Mouse (Mus musculus) neural tube, embryonic 15.5 days (tissue): ENCODE results near the gene Tcf15. TPM values are rescaled to one million over a fixed set of nuclear protein-coding genes. Genes with fewer than 3 reads are reported as not detected.

Source experiments
- ATAC-seq: fragments of 200-750 bp; cut with Nextera tagmentation; 2 replicates; pipeline ENCODE4 v1.8.0; 2017; ENCODE audit warnings: mild to moderate bottlenecking, moderate TSS enrichment, moderate library complexity; ENCODE audit not compliant: low FRiP score
- H3K27ac ChIP-seq: fragments of 300-500 bp; sonication (generic); replicated peaks from 2 replicates; pipeline ENCODE4 v1.5.1; 2015; ENCODE audit warnings: mild to moderate bottlenecking, inconsistent platforms
- H3K27me3 ChIP-seq: fragments of 300-500 bp; sonication (generic); replicated peaks from 2 replicates; pipeline ENCODE4 v1.6.1; 2015; ENCODE audit warnings: inconsistent platforms
- H3K36me3 ChIP-seq: fragments of 300-500 bp; sonication (generic); 2 replicates; pipeline ENCODE4 v1.6.1; 2015; ENCODE audit warnings: inconsistent platforms
- H3K4me1 ChIP-seq: fragments of 300-500 bp; sonication (generic); 2 replicates; pipeline ENCODE4 v1.6.1; 2015; ENCODE audit warnings: inconsistent platforms
- H3K4me2 ChIP-seq: fragments of 300-500 bp; sonication (generic); 2 replicates; pipeline ENCODE4 v1.6.1; 2015; ENCODE audit warnings: inconsistent platforms, mild to moderate bottlenecking, moderate library complexity
- H3K4me3 ChIP-seq: fragments of 300-500 bp; sonication (generic); replicated peaks from 2 replicates; pipeline ENCODE4 v1.5.1; 2015; ENCODE audit warnings: mild to moderate bottlenecking, inconsistent platforms
- H3K9ac ChIP-seq: fragments of 300-500 bp; sonication (generic); replicated peaks from 2 replicates; pipeline ENCODE4 v1.6.1; 2015; ENCODE audit warnings: mild to moderate bottlenecking, inconsistent platforms
- H3K9me3 ChIP-seq: fragments of 300-500 bp; sonication (generic); replicated peaks from 2 replicates; pipeline ENCODE4 v1.6.1; 2016; ENCODE audit warnings: inconsistent platforms
- WGBS: fragments of 180-500 bp; shearing (Covaris S2); methylation state at CpG from one replicate; pipeline ENCODE4 v1.1.7; 2015; ENCODE audit warnings: mixed read lengths; 5-methylcytosine and 5-hydroxymethylcytosine counted together
- polyA plus RNA-seq: library from polyadenylated mRNA; unstranded; fragments of >200 nt; fragmentation: Nextera tagmentation; extraction: Ambion mirVana; gene quantifications from 2 replicates; pipeline ENCODE4 v1.2.1, GENCODE M21; 2015

Gene Tcf15
- polyA plus RNA-seq, 1 experiment from 2014 or later = 2.1 TPM

- Histone ChIP-seq H3K27me3 (no peaks in the 10 kb centered on the region), H3K4me3 (no peak overlapping the region), H3K36me3 (no peaks in the 10 kb centered on the region), H3K27ac (no peak overlapping the region), H3K4me1 (peaks cover 5% of the 10 kb centered on the region; the same call in 1 of the 2 replicates), H3K9me3 (no peaks in the 10 kb centered on the region), H3K4me2 (no peak overlapping the region), H3K9ac (no peak overlapping the region)
- WGBS = 45% methylated on average over 9 of the region's 9 CpGs
- ATAC-seq = no peak
Observed at GRCm38 (mm10) chr2:152132016-152132415, 11.3 kb upstream of the Tcf15 start.

GRCm38 (mm10) chr2:152132691-152133090 is 10.7 kb upstream of the Tcf15 start:
- WGBS = 80% methylated on average over 8 of the region's 8 CpGs
- no peak overlapping the region for H3K27ac ChIP-seq
- no peak overlapping the region for H3K4me3 ChIP-seq
- no peaks in the 10 kb centered on the region for H3K9me3 ChIP-seq
- ATAC-seq = no peak
- H3K9ac ChIP-seq = no peak overlapping the region
- H3K27me3 ChIP-seq = no peaks in the 10 kb centered on the region
- no peaks in the 10 kb centered on the region for H3K36me3 ChIP-seq
- peaks cover 5% of the 10 kb centered on the region; the same call in 1 of the 2 replicates for H3K4me1 ChIP-seq
- no peak overlapping the region for H3K4me2 ChIP-seq

GRCm38 (mm10) chr2:152139191-152139987 is 4.0 kb upstream of the Tcf15 start:
- no peak overlapping the region for H3K27ac ChIP-seq
- no peak for ATAC-seq
- H3K4me2 ChIP-seq = no peak overlapping the region
- no peak overlapping the region for H3K9ac ChIP-seq
- peaks cover 37% of the 10 kb centered on the region for H3K4me1 ChIP-seq
- 54% methylated on average over 10 of the region's 10 CpGs for WGBS
- peaks cover 14% of the 10 kb centered on the region for H3K27me3 ChIP-seq
- H3K9me3 ChIP-seq = no peaks in the 10 kb centered on the region
- H3K4me3 ChIP-seq = no peak overlapping the region
- H3K36me3 ChIP-seq = no peaks in the 10 kb centered on the region

GRCm38 (mm10) chr2:152140941-152141340 is 2.4 kb upstream of the Tcf15 start:
- no peak overlapping the region for H3K27ac ChIP-seq
- no peak overlapping the region for H3K4me3 ChIP-seq
- H3K9ac ChIP-seq = no peak overlapping the region
- no peak for ATAC-seq
- no peak overlapping the region for H3K4me2 ChIP-seq
- H3K27me3 ChIP-seq = peaks cover 25% of the 10 kb centered on the region
- 36% methylated on average over 11 of the region's 11 CpGs for WGBS
- H3K9me3 ChIP-seq = no peaks in the 10 kb centered on the region
- peaks cover 39% of the 10 kb centered on the region for H3K4me1 ChIP-seq
- H3K36me3 ChIP-seq = no peaks in the 10 kb centered on the region

GRCm38 (mm10) chr2:152141491-152141890 is 1.9 kb upstream of the Tcf15 start:
- no peak for ATAC-seq
- H3K4me3 ChIP-seq = peak overlapping the region; percentile 28; the same call in 1 of the 2 replicates
- 42% methylated on average over 1 of the region's 1 CpGs for WGBS

GRCm38 (mm10) chr2:152142046-152142445 is 1.3 kb upstream of the Tcf15 start:
- WGBS = 2% methylated on average over 13 of the region's 13 CpGs
- H3K27ac ChIP-seq = no peak overlapping the region
- H3K9me3 ChIP-seq = no peaks in the 10 kb centered on the region
- peaks cover 25% of the 10 kb centered on the region for H3K27me3 ChIP-seq
- peak overlapping the region; percentile 67 for H3K4me2 ChIP-seq
- peak overlapping the region; percentile 26; the same call in 1 of the 2 replicates for H3K9ac ChIP-seq
- peak overlapping the region; percentile 28 for H3K4me3 ChIP-seq
- no peaks in the 10 kb centered on the region for H3K36me3 ChIP-seq
- peaks cover 39% of the 10 kb centered on the region for H3K4me1 ChIP-seq
- no peak for ATAC-seq

More at GRCm38 (mm10) chr2:152141491-152141890, 1.9 kb upstream of the Tcf15 start:
- Histone ChIP-seq H3K27me3 (peaks cover 25% of the 10 kb centered on the region), H3K27ac (no peak overlapping the region), H3K4me2 (peak overlapping the region; percentile 67), H3K4me1 (peaks cover 39% of the 10 kb centered on the region), H3K9me3 (no peaks in the 10 kb centered on the region), H3K9ac (0 out of 2 replicates have a peak overlapping the region, but pooled peaks have one; percentile 26), H3K36me3 (no peaks in the 10 kb centered on the region)

- H3K4me3 ChIP-seq = peak overlapping the region; percentile 28; the same call in 1 of the 2 replicates
- ATAC-seq = no peak
- H3K9me3 ChIP-seq = no peaks in the 10 kb centered on the region
- 4% methylated on average over 11 of the region's 11 CpGs for WGBS
- H3K4me2 ChIP-seq = peak overlapping the region; percentile 67
- no peak overlapping the region for H3K9ac ChIP-seq
- peaks cover 25% of the 10 kb centered on the region for H3K27me3 ChIP-seq
- H3K36me3 ChIP-seq = no peaks in the 10 kb centered on the region
- no peak overlapping the region for H3K27ac ChIP-seq
- H3K4me1 ChIP-seq = peaks cover 39% of the 10 kb centered on the region
Observed at GRCm38 (mm10) chr2:152142571-152142970, 790 bp upstream of the Tcf15 start.

GRCm38 (mm10) chr2:152144158-152144450 is 743 bp downstream of the Tcf15 start:
- Histone ChIP-seq H3K4me2 (peak overlapping the region; percentile 67), H3K27me3 (peaks cover 25% of the 10 kb centered on the region), H3K36me3 (no peaks in the 10 kb centered on the region), H3K4me1 (peaks cover 39% of the 10 kb centered on the region), H3K27ac (no peak overlapping the region), H3K9me3 (no peaks in the 10 kb centered on the region), H3K4me3 (peak overlapping the region; percentile 44), H3K9ac (peak overlapping the region; percentile 27; the same call in 1 of the 2 replicates)
- no peak for ATAC-seq
- 20% methylated on average over 9 of the region's 9 CpGs for WGBS

- no peak for ATAC-seq
- H3K9ac ChIP-seq = no peak overlapping the region
- no peak overlapping the region for H3K27ac ChIP-seq
- 63% methylated on average over 5 of the region's 5 CpGs for WGBS
- H3K4me2 ChIP-seq = peak overlapping the region; percentile 67
- no peaks in the 10 kb centered on the region for H3K36me3 ChIP-seq
- peaks cover 35% of the 10 kb centered on the region for H3K4me1 ChIP-seq
- H3K27me3 ChIP-seq = peaks cover 25% of the 10 kb centered on the region
- H3K4me3 ChIP-seq = peak overlapping the region; percentile 44
- no peaks in the 10 kb centered on the region for H3K9me3 ChIP-seq
Observed at GRCm38 (mm10) chr2:152144501-152144900, 1.1 kb downstream of the Tcf15 start.

GRCm38 (mm10) chr2:152145711-152146110 is 2.4 kb downstream of the Tcf15 start:
- H3K27me3 ChIP-seq = peaks cover 25% of the 10 kb centered on the region

GRCm38 (mm10) chr2:152147079-152147478 is 3.7 kb downstream of the Tcf15 start:
- H3K4me3 ChIP-seq = no peak overlapping the region
- H3K27ac ChIP-seq = no peak overlapping the region
- H3K9me3 ChIP-seq = no peaks in the 10 kb centered on the region
- H3K4me2 ChIP-seq = no peak overlapping the region
- ATAC-seq = no peak
- H3K4me1 ChIP-seq = peaks cover 25% of the 10 kb centered on the region
- H3K27me3 ChIP-seq = peaks cover 25% of the 10 kb centered on the region
- H3K9ac ChIP-seq = no peak overlapping the region
- 53% methylated on average over 3 of the region's 3 CpGs for WGBS
- no peaks in the 10 kb centered on the region for H3K36me3 ChIP-seq

More at GRCm38 (mm10) chr2:152145711-152146110, 2.4 kb downstream of the Tcf15 start:
- H3K4me3 ChIP-seq = no peak overlapping the region
- no peaks in the 10 kb centered on the region for H3K9me3 ChIP-seq
- no peak overlapping the region for H3K4me2 ChIP-seq
- H3K9ac ChIP-seq = no peak overlapping the region
- no peaks in the 10 kb centered on the region for H3K36me3 ChIP-seq
- no peak for ATAC-seq
- H3K4me1 ChIP-seq = peaks cover 35% of the 10 kb centered on the region
- 85% methylated on average over 2 of the region's 2 CpGs for WGBS
- no peak overlapping the region for H3K27ac ChIP-seq

GRCm38 (mm10) chr2:152148675-152149074 is 5.3 kb downstream of the Tcf15 start:
- 93% methylated on average over 9 of the region's 9 CpGs for WGBS
- no peak overlapping the region for H3K27ac ChIP-seq
- no peak for ATAC-seq
- no peaks in the 10 kb centered on the region for H3K36me3 ChIP-seq
- peaks cover 18% of the 10 kb centered on the region for H3K27me3 ChIP-seq
- no peaks in the 10 kb centered on the region for H3K9me3 ChIP-seq
- no peak overlapping the region for H3K4me3 ChIP-seq
- no peak overlapping the region for H3K4me2 ChIP-seq
- no peak overlapping the region for H3K9ac ChIP-seq
- H3K4me1 ChIP-seq = peaks cover 9% of the 10 kb centered on the region
